Mouse (Mus musculus) heart, postnatal 0 days (tissue): ENCODE measurements around the gene Wwox. TPM values are rescaled to one million over a fixed set of nuclear protein-coding genes. Genes with fewer than 3 reads are reported as not detected.

Experiments
- ATAC-seq: fragments of 200-750 bp; cut with Nextera tagmentation; 2 replicates; pipeline ENCODE4 v1.8.0; 2017; ENCODE audit warnings: low read depth, moderate number of reproducible peaks, moderate library complexity; ENCODE audit not compliant: insufficient read depth
- DNase-seq: peaks from one replicate; pipeline ENCODE4 v3.0.0-alpha.2; 2016; ENCODE audit warnings: low spot score
- H3K27ac ChIP-seq: fragments of 300-500 bp; sonication (generic); 2 replicates; pipeline ENCODE4 v1.5.1; 2014; ENCODE audit warnings: low read depth, mild to moderate bottlenecking
- H3K27me3 ChIP-seq: fragments of 300-500 bp; sonication (generic); 2 replicates; pipeline ENCODE4 v1.6.1; 2014; ENCODE audit warnings: low read length, mixed read lengths; ENCODE audit not compliant: control insufficient read depth, insufficient read depth
- H3K36me3 ChIP-seq: fragments of 300-500 bp; sonication (generic); replicated peaks from 2 replicates; pipeline ENCODE4 v1.6.1; 2014; ENCODE audit warnings: low read length, mixed read lengths; ENCODE audit not compliant: control insufficient read depth, insufficient read depth
- H3K4me1 ChIP-seq: fragments of 300-500 bp; sonication (generic); 2 replicates; pipeline ENCODE4 v1.6.1; 2014; ENCODE audit warnings: antibody characterized with exemption; ENCODE audit not compliant: control insufficient read depth, insufficient read depth
- H3K4me2 ChIP-seq: fragments of 300-500 bp; sonication (generic); 2 replicates; pipeline ENCODE4 v1.6.1; 2014; ENCODE audit warnings: low read depth, mild to moderate bottlenecking, low read length, moderate library complexity
- H3K4me3 ChIP-seq: fragments of 300-500 bp; sonication (generic); 2 replicates; pipeline ENCODE4 v1.5.1; 2014; ENCODE audit warnings: low read depth, low read length
- H3K9ac ChIP-seq: fragments of 300-500 bp; sonication (generic); replicated peaks from 2 replicates; pipeline ENCODE4 v1.6.1; 2014; ENCODE audit warnings: low read depth, low read length, mixed read lengths
- H3K9me3 ChIP-seq: fragments of 300-500 bp; sonication (generic); replicated peaks from 2 replicates; pipeline ENCODE4 v1.6.1; 2016; ENCODE audit warnings: low read length; ENCODE audit not compliant: control insufficient read depth
- CTCF ChIP-seq: IDR thresholded peaks from 2 replicates; pipeline ENCODE4 v1.5.1; 2016; ENCODE audit warnings: antibody characterized with exemption, control low read depth, low read depth
- EP300 ChIP-seq: IDR thresholded peaks from 2 replicates; pipeline ENCODE4 v1.6.1; 2016; ENCODE audit warnings: antibody characterized with exemption, low read depth
- WGBS: fragments of 180-500 bp; shearing (Covaris S2); extraction: QIAGEN DNeasy Blood & Tissue Kit; methylation state at CpG from one replicate; pipeline ENCODE4 v1.1.7; 2014; 5-methylcytosine and 5-hydroxymethylcytosine counted together
- polyA plus RNA-seq: library from polyadenylated mRNA; unstranded; fragments of >200 nt; fragmentation: Nextera tagmentation; extraction: Ambion mirVana; gene quantifications from 2 replicates; pipeline ENCODE4 v1.2.1, GENCODE M21; 2015
- total RNA-seq: library from RNA; depleted of rRNA; stranded (reverse); fragments of >200 nt; gene quantifications from 2 replicates; pipeline ENCODE4 v1.2.3, GENCODE M21; 2014; ENCODE audit warnings: low replicate concordance

Wwox gene
- total and polyA plus RNA-seq, 2 experiments from 2014 or later, result 7.5 to 9.6 TPM

GRCm38 (mm10) chr8:114879678-114880077 lies 440.2 kb downstream of the Wwox start:
- Histone ChIP-seq H3K36me3 (no peaks in the 10 kb centered on the region), H3K4me1 (peaks cover 16% of the 10 kb centered on the region)
- WGBS, result 35% methylated on average over 2 of the region's 2 CpGs

GRCm38 (mm10) chr8:114880475-114881135 lies 441.1 kb downstream of the Wwox start:
- Histone ChIP-seq H3K27ac (no peak overlapping the region), H3K27me3 (no peaks in the 10 kb centered on the region), H3K36me3 (no peaks in the 10 kb centered on the region), H3K9ac (no peak overlapping the region), H3K4me1 (peaks cover 16% of the 10 kb centered on the region), H3K4me2 (no peak overlapping the region), H3K4me3 (no peak overlapping the region), H3K9me3 (no peaks in the 10 kb centered on the region)
- ATAC-seq (no peak), DNase-seq (no peak)
- 82% methylated on average over 8 of the region's 8 CpGs for WGBS
- TF ChIP-seq EP300 (no peak), CTCF (no peak)

More at GRCm38 (mm10) chr8:114879678-114880077, 440.2 kb downstream of the Wwox start:
- Histone ChIP-seq H3K9me3 (no peaks in the 10 kb centered on the region), H3K27me3 (no peaks in the 10 kb centered on the region), H3K4me3 (no peak overlapping the region), H3K27ac (no peak overlapping the region), H3K4me2 (no peak overlapping the region), H3K9ac (no peak overlapping the region)
- no peak for ATAC-seq
- no peak for TF ChIP-seq EP300
- no peak for TF ChIP-seq CTCF
- DNase-seq, result no peak

GRCm38 (mm10) chr8:114881891-114882401 lies 442.5 kb downstream of the Wwox start:
- no peak overlapping the region for H3K9ac ChIP-seq
- WGBS, result 42% methylated on average over 5 of the region's 5 CpGs
- H3K27me3 ChIP-seq, result no peaks in the 10 kb centered on the region
- peaks cover 11% of the 10 kb centered on the region for H3K4me1 ChIP-seq
- peak; percentile 12 for DNase-seq
- H3K9me3 ChIP-seq, result no peaks in the 10 kb centered on the region
- H3K27ac ChIP-seq, result no peak overlapping the region
- H3K4me3 ChIP-seq, result no peak overlapping the region
- H3K4me2 ChIP-seq, result no peak overlapping the region
- H3K36me3 ChIP-seq, result no peaks in the 10 kb centered on the region
- peak; percentile 63 for ATAC-seq
- TF ChIP-seq CTCF (no peak), EP300 (no peak)

- Histone ChIP-seq H3K4me2 (no peak overlapping the region), H3K9ac (no peak overlapping the region), H3K27ac (no peak overlapping the region), H3K4me3 (no peak overlapping the region), H3K9me3 (no peaks in the 10 kb centered on the region), H3K4me1 (peaks cover 9% of the 10 kb centered on the region), H3K36me3 (no peaks in the 10 kb centered on the region), H3K27me3 (no peaks in the 10 kb centered on the region)
- DNase-seq (no peak), ATAC-seq (no peak)
- 38% methylated on average over 4 of the region's 4 CpGs for WGBS
- no peak for TF ChIP-seq EP300
- TF ChIP-seq CTCF, result no peak
Measured at GRCm38 (mm10) chr8:114882504-114882903, 443.0 kb downstream of the Wwox start.

- no peak overlapping the region for H3K9ac ChIP-seq
Measured at GRCm38 (mm10) chr8:114882936-114883606, 443.6 kb downstream of the Wwox start.

More at GRCm38 (mm10) chr8:114882936-114883606, 443.6 kb downstream of the Wwox start:
- no peak overlapping the region for H3K4me3 ChIP-seq
- H3K4me2 ChIP-seq, result no peak overlapping the region
- peaks cover 9% of the 10 kb centered on the region for H3K4me1 ChIP-seq
- DNase-seq (no peak), ATAC-seq (no peak)
- no peak for TF ChIP-seq EP300
- no peak for TF ChIP-seq CTCF
- 78% methylated on average over 11 of the region's 11 CpGs for WGBS
- H3K36me3 ChIP-seq, result no peaks in the 10 kb centered on the region
- H3K27ac ChIP-seq, result no peak overlapping the region
- no peaks in the 10 kb centered on the region for H3K9me3 ChIP-seq
- no peaks in the 10 kb centered on the region for H3K27me3 ChIP-seq
